Mouse (Mus musculus) erythroblast, adult 5-6 weeks (primary cell): ENCODE results near the gene Tfcp2l1. TPM values are rescaled to one million over a fixed set of nuclear protein-coding genes. Genes with fewer than 3 reads are reported as not detected.

ENCODE experiments used
- ATAC-seq: replicated peaks from 2 replicates; pipeline ENCODE4 v1.8.0; 2016; ENCODE audit warnings: moderate number of reproducible peaks, mild to moderate bottlenecking, moderate TSS enrichment, inconsistent platforms; ENCODE audit not compliant: poor library complexity, low FRiP score, severe bottlenecking
- total RNA-seq, 2 experiments: library from RNA; stranded (forward) in 1 of 2; stranded (reverse) in 1 of 2; fragments of 150-400 nt in 1 of 2; fragments of 200-764, 138-1000 nt in 1 of 2; gene quantifications; 2 replicates each; pipeline versions ENCODE4 v1.2.3 to v1.2.4; 2015 to 2017; ENCODE audit warnings: low replicate concordance in 2 of 2

The Tfcp2l1 gene
- total RNA-seq, 2 experiments from 2014 or later, result 0.09 to 0.19 TPM

- no peak for ATAC-seq
Observed at GRCm38 (mm10) chr1:118727075-118727474, 99.3 kb downstream of the Tfcp2l1 start.

DNA sequence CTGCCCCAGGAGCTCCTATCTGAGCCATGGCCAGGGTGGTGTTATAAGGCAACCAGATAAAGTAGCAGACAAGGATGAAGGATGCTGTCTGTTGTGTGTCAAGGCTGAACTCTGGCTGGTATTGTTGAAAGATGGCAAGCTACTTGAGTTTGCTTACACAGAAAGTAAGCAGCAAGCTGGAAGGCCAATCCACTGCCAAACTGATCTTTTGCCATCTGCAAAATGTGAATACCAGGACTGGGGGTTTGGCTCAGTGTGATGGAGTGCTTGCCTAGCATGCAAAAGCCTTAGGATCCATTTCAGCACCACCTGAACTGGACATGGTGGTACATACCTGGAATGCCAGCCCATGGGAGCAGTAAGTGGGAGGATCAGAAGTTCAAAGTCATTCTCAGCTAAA lies 101.1 kb downstream of the Tfcp2l1 start:
- no peak for ATAC-seq

Other genes starting within 250 kb of the Tfcp2l1 start
- 17.8 and 24.6 TPM in 2 replicates for gene Clasp1, start 238.9 kb upstream of the Tfcp2l1 start, total RNA-seq (2015; ENCODE audit: low replicate concordance)
- 11.4 and 15.3 TPM in 2 replicates for gene Clasp1, start 238.9 kb upstream of the Tfcp2l1 start, total RNA-seq (2017; ENCODE audit: low replicate concordance)